Mouse (Mus musculus): ENCODE measurements around the gene Syt9.
"Not testable (repeated sequence)": the region's sequence is repeated elsewhere in the genome, so short reads cannot be mapped to it uniquely, and the experiment has no call there.

Syt9 gene

DNA sequence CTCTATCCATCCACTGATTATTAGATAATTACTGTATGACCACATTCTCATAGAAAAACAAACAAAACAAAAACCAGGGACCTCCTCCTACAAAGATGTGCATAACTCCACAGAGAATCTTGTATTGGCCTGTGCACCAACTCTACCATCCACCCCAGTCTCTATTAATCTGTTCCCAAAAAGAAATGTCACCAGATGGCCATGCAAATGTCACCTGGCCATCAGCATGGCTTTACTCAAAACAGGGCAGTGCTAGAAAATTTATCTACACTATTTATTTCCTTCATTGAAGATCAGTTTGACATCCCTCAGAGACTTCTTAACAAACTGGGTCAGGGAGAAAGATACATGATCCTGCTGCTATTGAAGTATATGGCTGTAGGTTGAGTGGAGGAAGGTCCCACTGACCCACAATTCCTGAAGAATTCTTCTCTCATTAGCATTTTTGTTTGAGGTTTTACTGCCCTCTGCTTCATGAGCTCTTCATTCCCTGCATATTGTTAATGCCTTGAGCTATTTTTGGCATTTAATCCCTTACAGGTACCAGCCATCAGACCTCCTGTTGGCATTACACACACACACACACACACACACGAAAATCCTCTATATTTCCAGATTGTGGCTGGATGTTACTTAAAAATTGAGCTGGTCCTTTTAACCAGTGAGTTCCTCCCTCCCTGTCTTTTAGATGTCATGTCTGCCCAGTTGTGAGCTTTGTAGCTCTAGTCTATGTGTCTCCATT, 91.3 kb downstream of the Syt9 start:
- no peak for DNase-seq

DNA sequence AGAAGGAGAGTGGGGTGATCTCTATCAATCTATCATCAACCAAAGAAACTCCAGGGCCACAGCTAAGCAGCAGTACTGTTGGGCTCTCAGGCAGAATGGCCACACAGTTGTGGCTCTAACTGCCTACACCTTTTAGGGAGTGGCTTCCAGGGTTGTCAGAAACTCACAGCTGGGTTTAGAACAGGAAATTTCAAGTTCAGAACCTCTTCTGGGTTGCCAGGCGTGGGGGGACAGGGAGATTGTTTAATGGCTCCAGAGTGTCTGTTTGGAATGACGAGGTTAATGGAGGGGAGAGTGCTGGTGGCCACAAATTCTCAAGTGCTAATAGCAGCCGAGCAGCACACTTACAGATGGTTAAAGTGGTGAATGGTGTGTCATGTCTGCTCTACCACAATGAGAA, 92.4 kb downstream of the Syt9 start:
- no peak for DNase-seq

DNA sequence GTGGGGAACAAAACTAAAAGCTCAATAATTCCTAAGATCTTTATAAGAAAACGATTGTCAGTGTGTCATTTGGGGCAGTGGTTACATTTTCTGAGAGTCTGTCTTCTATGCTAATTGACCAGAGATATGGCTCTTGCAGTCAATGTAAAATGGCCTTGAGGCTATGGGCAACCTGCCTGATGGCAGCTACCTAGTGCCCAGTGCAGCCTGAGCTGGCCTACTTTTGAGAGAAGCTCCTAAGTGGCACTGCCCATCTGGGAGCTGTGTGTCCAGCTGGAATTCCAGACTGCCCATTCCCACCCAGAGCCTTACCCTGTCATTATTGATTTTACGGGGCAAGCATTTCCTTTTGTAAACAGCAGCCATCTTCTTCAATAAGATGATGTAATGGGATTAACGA, 94.6 kb downstream of the Syt9 start:
- no peak for DNase-seq

DNA sequence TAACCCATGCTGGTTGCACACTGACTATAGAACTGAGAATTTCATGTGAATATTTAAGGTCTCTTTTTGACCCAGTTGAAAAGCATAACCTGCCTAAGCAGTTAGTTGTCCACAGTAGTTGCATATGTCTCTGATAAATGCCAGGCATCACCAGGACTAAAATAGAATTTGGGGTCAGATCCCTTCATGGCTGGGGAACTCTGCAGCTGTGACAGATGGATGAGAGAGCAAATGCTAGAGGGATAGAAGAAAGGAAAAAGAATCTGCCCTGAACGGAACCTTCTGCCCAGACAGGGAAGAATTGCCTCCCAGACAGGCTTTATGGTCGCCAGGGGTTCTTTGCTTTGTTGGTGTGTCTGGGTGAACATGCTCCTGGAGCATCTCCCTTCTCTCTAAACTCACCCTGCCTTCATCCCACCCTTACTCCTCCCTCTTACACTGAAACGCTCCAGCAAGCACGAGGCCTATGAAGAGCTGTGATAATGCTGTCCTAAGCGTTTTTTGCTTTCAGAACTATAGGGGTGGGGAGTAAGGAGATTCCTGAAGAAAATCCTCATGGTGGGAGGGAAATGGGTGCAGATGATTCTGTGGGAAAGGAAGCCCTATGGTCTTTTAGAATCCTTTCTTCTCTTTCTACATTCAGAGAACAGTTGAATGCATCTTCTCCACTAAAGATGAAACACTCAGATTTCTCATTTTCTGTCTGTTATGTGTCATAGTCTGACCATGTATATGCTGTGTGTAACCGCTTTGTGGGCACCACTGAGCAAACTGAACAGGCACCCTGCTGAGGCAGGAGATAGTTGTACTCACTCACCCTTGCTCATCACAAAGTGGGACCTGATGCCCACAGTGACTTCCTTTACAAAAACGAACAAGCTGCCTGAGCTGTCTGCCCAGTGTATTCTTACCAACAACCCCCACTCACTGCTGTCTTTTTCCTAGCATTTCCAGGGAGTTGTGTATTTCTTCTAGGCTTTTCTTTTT, 108.7 kb downstream of the Syt9 start:
- no peak for DNase-seq

DNA sequence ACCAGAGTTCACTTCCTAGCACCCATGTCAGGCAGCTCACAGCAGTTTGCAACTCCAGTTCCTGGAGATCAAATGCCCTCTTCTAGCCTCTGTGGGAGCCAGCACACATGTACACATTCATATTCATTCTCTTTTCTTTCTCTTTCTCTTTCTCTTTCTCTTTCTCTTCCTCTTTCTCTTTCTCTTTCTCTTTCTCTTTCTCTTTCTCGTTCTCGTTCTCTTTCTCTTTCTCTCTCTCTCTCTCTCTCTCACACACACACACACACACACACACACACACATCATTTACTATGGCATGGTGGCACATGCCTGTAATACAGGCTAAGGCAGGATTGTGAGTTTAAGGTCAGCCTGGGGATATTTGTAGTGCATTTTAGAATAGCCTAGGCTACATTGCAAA, 115.2 kb downstream of the Syt9 start:
- DNase-seq, result not testable (repeated sequence)

DNA sequence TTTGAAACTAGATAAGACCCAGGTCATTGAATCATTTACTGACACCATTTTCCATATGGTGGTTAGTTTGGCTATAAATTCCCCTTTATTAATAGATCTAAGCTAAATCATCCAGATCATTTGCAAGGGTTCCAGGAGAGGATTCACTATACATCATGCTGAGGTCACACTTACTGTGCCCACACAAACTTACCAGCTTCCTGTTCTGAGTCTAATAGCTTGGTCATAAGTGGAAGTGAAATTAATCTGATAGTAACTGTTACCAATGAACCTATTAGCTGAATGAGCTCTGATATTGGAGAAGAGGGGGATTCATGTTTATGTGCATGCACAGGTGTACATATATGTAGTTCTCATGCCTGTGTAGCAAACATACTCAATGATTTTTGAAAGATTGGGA, 124.9 kb downstream of the Syt9 start:
- DNase-seq, result no peak

DNA sequence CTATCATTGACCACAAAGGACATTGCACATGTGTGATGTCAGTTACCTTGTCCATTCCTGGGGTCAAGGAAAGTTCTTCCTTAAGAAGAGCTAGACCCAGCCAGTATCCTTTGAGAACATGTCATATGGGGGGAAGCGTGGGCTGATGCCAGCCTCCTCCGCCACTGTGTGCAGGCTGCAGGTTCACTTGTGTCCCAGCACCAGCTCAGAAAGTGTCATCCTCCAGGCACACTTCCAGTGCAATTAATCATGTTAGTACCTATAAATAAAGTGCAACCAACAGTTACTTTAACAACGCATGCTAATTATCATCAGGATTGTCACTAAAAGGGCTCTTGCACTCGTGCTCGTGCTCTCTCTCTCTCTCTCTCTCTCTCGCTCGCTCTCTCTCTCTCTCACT, 126.4 kb downstream of the Syt9 start:
- DNase-seq, result no peak

DNA sequence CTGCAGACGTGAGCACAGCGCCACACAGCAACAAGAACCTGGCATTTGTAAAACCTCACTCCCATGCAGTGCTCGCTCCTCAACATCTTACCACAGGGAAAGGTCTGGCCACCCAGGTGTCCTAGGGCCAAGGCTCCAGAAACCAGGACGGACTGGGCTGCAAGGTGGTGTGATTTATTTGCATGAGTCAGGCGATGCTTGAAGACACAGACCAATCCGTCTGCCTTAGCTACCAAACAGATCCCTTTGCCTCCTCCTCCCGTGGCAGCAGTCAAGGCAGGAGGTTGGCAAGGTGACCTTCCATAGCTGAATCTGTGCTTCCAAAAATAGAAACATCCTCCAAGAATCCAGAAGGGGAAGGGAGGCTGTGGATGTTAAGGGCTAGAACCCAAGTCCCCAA, 130.1 kb downstream of the Syt9 start:
- DNase-seq, result no peak

DNA sequence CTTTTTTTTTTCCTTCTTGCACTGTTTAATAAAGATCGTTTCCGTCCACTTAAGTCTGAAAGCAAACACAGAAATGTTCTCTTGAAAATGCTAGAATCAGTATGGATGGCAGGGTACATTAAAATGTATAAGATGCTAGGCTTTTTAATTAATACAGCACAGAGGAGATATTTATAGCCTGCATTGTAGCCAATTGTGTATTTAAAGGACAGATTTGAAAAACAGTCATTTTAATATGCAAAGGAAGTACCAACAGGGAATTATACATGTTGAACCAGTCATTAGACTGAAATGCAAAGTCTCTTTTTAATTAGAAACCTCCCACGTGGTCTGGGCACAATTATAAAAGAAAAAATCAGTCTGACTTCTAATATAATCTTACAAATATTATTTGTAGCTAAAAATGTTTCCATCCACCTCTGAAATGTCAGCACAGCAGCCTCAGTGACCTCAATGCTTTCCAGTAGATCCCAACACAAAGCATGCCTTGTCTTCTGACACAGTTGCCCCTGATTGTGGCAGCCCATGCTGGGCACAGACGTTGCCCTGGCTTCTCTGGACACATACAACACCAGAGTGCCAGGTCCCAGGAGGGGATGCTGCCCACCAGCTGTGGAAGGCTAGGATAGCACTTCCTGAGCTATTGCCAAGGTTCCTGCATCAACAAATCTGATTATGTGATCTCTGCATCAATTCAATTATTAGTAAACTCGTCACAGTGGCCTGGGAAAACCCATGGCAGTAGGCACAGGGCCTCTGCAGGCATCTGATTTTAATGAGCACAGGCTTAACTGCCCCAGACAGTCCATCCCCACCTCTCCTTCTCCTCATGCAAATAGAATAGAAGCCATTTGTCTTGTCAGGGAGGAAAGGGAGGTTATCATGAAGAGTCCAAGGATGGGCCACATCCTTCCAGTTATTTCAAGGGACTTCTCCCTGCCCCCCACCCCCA, 134.5 kb downstream of the Syt9 start:
- DNase-seq, result no peak

DNA sequence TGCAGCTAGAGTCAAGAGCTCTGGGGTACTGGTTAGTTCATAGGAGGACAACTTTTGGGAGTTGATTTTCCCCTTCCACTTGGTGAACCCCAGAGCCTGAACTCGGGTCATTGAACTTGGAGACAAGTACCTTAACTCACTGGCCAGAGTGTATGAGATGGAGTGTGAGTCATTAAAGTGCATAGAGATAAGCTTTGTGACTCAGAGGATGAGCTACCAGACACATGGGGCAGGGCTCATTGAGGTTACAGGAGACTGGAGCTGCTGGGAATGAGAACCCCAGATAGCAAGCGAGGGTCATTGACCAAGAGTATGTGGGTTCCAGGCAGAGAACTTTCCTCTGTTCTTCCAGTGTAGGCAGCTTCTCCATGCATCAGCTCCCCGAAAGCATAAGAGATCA, 137.4 kb downstream of the Syt9 start:
- no peak for DNase-seq

DNA sequence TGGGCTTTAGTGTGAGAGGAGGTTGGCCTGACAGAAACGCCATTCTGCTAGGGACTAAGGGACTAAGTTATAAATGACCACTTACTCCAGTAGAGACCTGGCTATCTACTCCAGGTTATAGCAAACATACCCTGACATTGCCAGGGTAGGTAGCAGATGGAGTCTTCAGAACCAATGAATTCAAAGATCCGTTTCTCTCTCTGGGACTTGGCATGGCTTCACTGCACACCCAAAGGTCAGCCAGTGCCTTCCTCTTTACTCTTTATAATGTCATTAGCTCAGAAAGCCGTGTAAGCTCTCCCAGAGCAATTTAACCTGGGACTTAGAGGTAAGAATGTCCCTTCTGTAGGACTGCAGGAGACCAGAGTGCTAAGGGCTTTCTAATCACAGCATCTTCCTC, 139.2 kb downstream of the Syt9 start:
- DNase-seq, result no peak

DNA sequence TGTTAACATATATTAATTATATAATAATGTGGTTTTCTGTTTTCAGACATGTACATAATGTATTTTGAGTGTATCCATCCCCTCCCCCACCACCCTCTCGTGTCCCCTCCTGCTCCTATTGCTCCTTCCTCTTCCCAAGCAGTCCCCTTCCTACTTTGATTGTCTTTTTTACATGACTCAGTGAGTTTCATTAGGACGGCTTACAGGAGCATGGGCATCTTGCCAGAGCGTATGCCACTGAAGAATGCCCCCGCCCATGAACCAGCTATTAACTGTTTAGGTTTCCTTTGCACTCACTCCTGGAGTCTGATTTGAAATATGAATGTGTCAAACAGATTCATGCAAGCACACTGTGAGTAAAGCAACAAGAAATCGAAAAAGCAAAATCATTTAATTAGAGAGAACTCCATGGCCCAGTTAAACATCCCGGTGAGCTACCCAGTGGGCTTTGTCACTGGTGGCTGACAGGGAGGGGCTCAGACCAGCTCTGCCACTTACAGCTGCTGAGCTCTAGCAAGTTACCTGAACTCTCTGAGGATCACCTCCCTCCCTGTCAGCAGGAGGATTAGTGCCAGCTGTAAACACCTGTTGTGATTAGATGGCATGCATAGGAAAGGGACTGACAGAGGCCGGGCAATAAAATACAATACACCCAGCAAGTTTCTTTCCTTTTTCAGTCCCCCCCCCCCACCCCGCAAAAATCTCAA, 146.3 kb downstream of the Syt9 start:
- DNase-seq, result no peak

DNA sequence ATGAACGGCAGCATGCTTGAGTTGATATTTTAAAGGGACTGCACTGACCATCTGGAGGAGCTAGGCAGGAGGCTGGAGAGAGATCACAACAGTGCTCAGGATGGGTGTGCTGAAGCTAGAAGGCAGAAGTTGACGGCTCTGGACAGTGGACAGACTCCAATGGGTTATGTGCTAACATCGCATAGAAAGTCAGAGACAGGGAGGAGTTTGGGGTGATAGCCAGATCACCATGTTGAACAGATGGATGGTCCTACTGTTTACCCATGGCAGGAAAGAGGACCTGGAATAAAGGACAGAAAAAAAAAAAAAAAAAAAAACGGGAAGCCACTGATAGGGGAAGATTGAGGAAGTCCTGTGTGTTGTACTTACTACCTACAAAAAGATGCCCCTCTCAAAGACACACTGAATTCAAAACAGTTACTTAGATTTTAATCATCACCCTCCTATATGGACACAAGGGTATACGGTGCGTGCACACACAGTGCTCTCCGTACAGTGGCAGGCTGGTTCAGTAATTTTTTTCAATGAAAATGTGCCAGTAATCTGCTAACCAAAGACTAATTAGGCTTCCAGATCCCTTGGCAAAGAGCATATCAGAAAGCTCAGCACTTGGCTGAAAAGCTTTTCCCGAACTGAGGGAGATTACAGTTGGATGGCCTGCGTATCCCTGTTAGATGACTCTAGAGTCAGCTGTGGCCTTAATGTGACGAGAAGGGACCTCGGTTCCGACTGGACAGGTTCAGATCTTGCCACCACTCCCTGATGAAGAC, 148.9 kb downstream of the Syt9 start:
- DNase-seq, result no peak

DNA sequence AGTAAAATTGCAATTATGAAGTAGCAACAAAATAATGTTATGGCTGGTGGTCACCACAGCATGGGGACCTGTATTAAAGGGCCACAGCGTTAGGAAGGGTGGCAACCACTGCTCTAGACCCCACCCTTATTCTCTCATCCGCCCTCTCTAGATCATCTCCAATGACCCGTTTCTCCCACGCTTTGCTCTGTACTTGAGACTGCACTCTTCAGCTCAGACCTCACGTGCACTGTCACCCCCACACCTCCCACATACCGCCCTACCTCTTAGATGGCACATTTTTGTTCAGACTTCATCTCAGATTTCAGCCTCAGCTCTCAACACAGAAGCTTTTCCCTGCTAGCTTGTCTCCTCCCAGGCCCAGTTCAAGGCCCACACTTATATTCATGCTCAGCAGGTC, 150.9 kb downstream of the Syt9 start:
- DNase-seq, result no peak

DNA sequence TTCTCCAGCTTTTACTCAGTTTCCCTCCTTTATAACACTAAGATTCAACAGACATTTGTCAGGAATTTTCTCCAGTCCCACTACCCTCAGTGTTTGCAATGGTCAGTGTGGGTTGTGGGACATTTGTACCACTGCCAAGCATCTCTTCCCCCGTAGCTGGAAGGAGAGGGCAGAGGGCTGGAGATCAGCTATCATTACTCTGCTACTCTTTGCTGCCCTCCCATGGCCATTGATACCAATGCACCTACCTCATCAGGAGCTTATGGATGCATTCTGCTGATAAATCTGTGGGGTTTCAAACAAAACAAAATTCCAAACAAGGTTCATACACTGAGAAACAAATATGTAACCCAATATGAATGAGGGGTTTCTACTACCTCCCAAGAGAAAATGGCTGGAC, 155.8 kb downstream of the Syt9 start:
- DNase-seq, result peak; percentile 55

DNA sequence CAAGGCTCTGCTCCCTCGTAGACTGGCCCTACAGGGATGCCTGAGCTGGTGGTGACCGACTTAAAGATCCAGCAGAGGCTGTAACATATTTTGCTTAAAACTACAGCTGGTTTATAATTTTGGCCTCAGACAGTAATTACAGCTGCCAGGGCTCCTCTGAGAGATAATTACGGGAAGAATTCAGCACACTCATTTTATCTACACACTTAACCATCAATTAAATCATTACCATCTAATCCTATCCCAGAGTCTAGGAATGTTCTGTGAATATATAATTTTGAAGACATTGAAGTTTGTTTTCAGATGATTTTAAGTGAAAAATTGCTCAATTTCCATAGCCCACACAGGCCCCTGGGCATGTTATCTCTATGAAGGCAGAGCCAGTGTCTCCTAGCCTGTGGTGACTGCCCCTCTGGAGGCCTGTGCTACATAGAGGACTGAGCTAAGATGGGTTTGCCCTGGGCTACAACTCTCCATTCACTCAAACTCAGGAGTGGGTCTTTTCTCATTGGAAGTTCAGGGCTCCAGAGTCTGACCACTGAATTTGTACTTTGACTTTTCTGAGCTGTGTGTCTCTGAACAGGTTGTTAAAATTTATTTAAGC, 157.7 kb downstream of the Syt9 start:
- DNase-seq, result no peak

DNA sequence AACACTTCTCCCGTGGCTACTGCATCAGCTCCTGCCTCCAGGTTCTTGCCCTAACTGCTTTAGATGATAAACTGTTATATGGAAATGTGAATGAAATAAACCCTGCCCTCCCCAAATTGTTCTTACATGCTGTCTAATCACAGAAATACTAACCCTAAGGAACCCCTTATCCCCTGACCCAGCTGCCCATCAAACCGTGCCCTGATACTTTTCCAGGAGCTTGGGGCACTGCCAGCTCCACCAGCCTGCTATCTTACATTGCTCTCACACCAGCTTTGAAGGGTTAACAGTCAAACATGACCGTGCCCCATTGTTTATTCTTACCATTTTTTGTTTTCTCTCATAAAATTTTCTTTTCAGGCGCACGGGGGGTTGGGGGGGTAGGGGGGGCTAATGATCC, 158.8 kb downstream of the Syt9 start:
- no peak for DNase-seq

DNA sequence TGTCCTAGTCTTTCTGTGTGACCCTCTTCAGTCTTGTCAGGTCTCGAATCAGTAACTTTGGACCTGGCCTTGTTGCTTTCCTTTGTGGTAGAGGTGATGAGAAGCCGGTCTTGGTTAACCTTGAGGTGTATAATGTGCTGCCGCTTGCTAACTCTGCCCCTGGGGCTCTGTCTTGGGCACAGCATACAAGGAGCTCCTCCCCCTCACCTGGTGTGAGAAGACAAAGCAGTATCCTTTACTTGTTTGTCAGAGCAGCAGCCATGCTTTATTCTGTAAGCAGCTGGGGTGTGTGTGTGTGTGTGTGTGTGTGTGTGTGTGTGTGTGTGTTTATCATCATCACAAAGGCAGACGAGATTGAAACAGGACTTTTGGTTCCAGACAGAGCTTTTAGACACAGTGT, 164.8 kb downstream of the Syt9 start:
- DNase-seq, result no peak

DNA sequence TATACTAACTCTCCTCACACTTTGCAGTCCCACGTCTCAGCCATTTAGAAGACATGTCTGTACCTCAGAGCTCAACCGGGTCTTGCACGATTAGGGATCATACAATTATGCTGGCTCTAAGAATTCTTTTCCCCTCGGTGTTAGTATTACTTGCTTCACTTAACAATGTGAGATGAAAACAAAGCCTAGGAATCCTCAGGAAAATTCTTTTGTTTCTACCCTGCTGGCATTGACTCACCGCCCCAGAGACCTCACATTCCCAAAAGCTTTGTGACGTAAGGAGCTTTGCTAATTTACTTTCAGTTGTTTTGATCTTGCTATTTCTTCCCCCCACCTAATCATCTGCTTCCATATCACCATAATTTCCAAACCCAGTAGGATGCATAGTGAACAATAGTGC, 166.0 kb downstream of the Syt9 start:
- DNase-seq, result no peak

DNA sequence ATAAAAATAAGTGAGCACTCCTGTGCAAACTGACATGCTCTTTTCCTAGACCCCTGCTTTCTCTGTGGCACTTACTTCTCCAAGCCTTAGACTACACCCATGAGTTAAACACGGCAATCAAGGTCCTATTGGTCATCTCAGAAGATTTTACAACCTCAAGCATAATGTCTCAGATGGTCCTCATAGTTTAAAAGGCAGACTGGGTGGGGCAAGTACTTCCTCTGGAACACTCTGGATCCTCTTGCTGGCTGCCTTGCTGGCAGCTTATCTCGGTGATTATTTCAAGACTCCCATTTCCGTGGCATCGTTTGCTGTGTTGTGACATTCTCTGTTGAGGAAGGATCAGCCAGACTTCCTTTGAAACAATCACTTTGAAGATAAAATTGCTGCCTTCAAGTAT, 169.5 kb downstream of the Syt9 start:
- no peak for DNase-seq

DNA sequence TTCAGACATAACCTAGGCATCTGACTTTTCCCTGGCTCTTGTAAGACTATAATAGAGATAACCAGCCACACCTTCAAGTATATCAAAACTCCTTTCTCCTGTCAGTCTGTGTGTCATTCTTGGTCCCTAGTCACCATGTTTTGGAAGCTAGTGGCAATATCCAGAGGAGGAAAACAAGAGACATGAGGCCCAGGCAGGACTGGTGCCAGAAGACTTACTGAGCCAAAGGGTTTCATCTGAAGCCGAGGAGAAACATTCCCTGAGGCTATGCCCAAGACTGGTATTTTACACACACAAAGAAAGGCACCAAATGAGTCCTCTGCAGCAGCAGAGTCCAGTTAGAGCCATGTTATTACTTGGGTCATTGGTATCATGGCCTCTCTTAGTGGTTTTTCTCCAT, 174.5 kb downstream of the Syt9 start:
- DNase-seq, result no peak
